Mouse (Mus musculus) ES-E14 (cell line): ENCODE results near the gene Nfkbid.

Source experiments
- CHD2 ChIP-seq: IDR thresholded peaks from 2 replicates; pipeline ENCODE4 v1.6.1; 2014; ENCODE audit warnings: mild to moderate bottlenecking, low read depth, low read length, inconsistent platforms
- HCFC1 ChIP-seq: IDR thresholded peaks from 2 replicates; pipeline ENCODE4 v1.6.1; 2012; ENCODE audit warnings: low read length, inconsistent platforms, borderline replicate concordance; ENCODE audit not compliant: insufficient read depth
- ZC3H11A ChIP-seq: IDR thresholded peaks from 2 replicates; pipeline ENCODE4 v1.6.1; 2012; ENCODE audit warnings: low read depth, mild to moderate bottlenecking, inconsistent platforms, low read length, borderline replicate concordance
- ZNF384 ChIP-seq: IDR thresholded peaks from 2 replicates; pipeline ENCODE4 v1.6.1; 2012; ENCODE audit warnings: low read depth, low read length, inconsistent platforms

DNA sequence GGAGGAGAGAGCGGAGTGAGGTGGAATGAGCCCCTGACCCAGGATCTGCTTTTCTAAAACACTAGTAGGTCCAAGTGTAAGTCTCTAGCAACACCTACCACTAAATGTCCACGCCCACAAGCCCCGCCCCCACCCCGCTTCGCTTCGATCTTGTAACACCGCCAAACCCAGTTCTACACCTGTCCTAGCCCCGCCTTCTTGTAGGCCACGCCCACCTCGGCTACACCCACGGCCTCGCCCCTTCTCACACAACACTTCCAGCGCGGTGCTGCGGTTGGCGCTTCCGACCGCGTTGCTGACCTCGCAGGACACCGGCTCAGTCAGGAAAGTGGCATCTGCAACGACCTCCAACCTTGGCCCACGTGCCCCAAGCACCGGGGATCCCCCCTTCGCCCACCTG is 32.2 kb downstream of the Nfkbid start:
- no peak for TF ChIP-seq ZNF384
- no peak for TF ChIP-seq CHD2
- TF ChIP-seq HCFC1, result no peak
- TF ChIP-seq ZC3H11A, result no peak
